Mouse (Mus musculus) heart, embryonic 14.5 days (tissue): ENCODE measurements around the gene Khdc3. TPM values are rescaled to one million over a fixed set of nuclear protein-coding genes. Genes with fewer than 3 reads are reported as not detected.

Experiments
- ATAC-seq: fragments of 200-750 bp; cut with Nextera tagmentation; 2 replicates; pipeline ENCODE4 v1.8.0; 2017; ENCODE audit warnings: low read depth, moderate TSS enrichment; ENCODE audit not compliant: insufficient number of reproducible peaks, insufficient read depth, low FRiP score
- H3K27ac ChIP-seq, 2 experiments: fragments of 200-500 bp in 1 of 2; fragments of 300-500 bp in 1 of 2; sonication (generic) in 1 of 2; replicated peaks in 1 of 2; 2 replicates each; pipeline ENCODE4 v1.5.1; 2012 to 2014; ENCODE audit warnings: low read depth in 2 of 2, low read length in 2 of 2, control low read depth in 1 of 2, mild to moderate bottlenecking in 1 of 2, mixed read lengths in 1 of 2; ENCODE audit not compliant: control insufficient read depth in 1 of 2, insufficient read depth in 1 of 2
- H3K27me3 ChIP-seq: fragments of 300-500 bp; sonication (generic); 2 replicates; pipeline ENCODE4 v1.6.1; 2014; ENCODE audit warnings: mild to moderate bottlenecking, low read length, control low read depth; ENCODE audit not compliant: control insufficient read depth, insufficient read depth
- H3K36me3 ChIP-seq: fragments of 300-500 bp; sonication (generic); 2 replicates; pipeline ENCODE4 v1.6.1; 2014; ENCODE audit warnings: mild to moderate bottlenecking, control low read depth, low read length, mixed read lengths; ENCODE audit not compliant: control insufficient read depth, insufficient read depth
- H3K4me1 ChIP-seq, 2 experiments: fragments of 200-500 bp in 1 of 2; fragments of 300-500 bp in 1 of 2; sonication (generic) in 1 of 2; 2 replicates each; pipeline ENCODE4 v1.6.1; 2012 to 2014; ENCODE audit warnings: low read length in 2 of 2, control low read depth in 1 of 2, mixed read lengths in 1 of 2; ENCODE audit not compliant: control insufficient read depth in 2 of 2, insufficient read depth in 2 of 2
- H3K4me2 ChIP-seq: fragments of 300-500 bp; sonication (generic); 2 replicates; pipeline ENCODE4 v1.6.1; 2014; ENCODE audit warnings: mild to moderate bottlenecking, low read length
- H3K4me3 ChIP-seq, 2 experiments: fragments of 200-500 bp in 1 of 2; fragments of 300-500 bp in 1 of 2; sonication (generic) in 1 of 2; 2 replicates each; pipeline ENCODE4 v1.5.1; 2012 to 2014; ENCODE audit warnings: low read length in 2 of 2, mild to moderate bottlenecking in 2 of 2, control low read depth in 1 of 2, low read depth in 1 of 2, moderate library complexity in 1 of 2; ENCODE audit not compliant: control insufficient read depth in 1 of 2, insufficient read depth in 1 of 2
- H3K9ac ChIP-seq: fragments of 300-500 bp; sonication (generic); 2 replicates; pipeline ENCODE4 v1.6.1; 2014; ENCODE audit warnings: mild to moderate bottlenecking, low read length
- H3K9me3 ChIP-seq: fragments of 300-500 bp; sonication (generic); 2 replicates; pipeline ENCODE4 v1.6.1; 2016; ENCODE audit warnings: low read length, control low read depth; ENCODE audit not compliant: control insufficient read depth
- WGBS: fragments of 180-500 bp; shearing (Covaris S2); extraction: QIAGEN DNeasy Blood & Tissue Kit; methylation state at CpG from one replicate; pipeline ENCODE4 v1.1.7; 2014; 5-methylcytosine and 5-hydroxymethylcytosine counted together
- polyA plus RNA-seq: library from polyadenylated mRNA; unstranded; fragments of >200 nt; fragmentation: Nextera tagmentation; extraction: Ambion mirVana; gene quantifications from 2 replicates; pipeline ENCODE4 v1.2.1, GENCODE M21; 2014

Gene Khdc3
- polyA plus RNA-seq, result not detected in 2 replicates

DNA sequence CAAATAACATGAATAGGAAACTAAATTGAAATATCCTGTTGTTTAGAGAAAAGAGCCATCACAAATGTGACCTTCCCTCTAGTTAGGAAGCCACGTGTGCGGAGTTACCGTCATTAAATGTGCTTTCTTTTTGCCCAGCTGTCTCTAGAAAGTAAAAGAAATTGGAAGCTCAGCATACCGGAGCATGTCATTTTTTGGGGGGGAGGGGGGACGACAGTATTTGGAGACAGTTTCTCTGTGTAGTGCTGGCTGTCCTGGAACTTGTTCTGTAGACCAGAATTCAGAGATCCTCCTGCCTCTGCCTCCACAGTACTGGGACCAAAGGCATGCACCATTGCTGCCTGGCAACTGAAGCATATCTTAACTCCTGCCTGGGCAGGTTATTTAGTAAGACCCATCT, at the start of gene Khdc3:
TSS of gene Khdc3 (plus strand) at position 301 of the 400 bp plus-strand sequence.
- H3K9me3 ChIP-seq, result no peaks in the 10 kb centered on the region
- no peak within 1 kb of the TSS for H3K4me2 ChIP-seq
- H3K27ac ChIP-seq, result no peak within 1 kb of the TSS
- no peaks in the 10 kb centered on the region for H3K36me3 ChIP-seq
- peaks cover 28% of the 10 kb centered on the region for H3K27me3 ChIP-seq
- peaks cover 0 to 5% of the 10 kb centered on the region in 2 experiments; a peak in 1 of 4 replicates for H3K4me1 ChIP-seq
- H3K9ac ChIP-seq, result no peak within 1 kb of the TSS
- no peak for ATAC-seq
- WGBS, result 83% methylated on average over 5 of the region's 5 CpGs
- H3K4me3 ChIP-seq, result no peak within 1 kb of the TSS

GRCm38 (mm10) chr9:73055441-73055911, 46.2 kb upstream of the Khdc3 start:
- no peak overlapping the region for H3K9ac ChIP-seq
- 56% methylated on average over 10 of the region's 10 CpGs for WGBS
- H3K27me3 ChIP-seq, result no peaks in the 10 kb centered on the region
- no peak overlapping the region for H3K4me2 ChIP-seq
- no peak overlapping the region for H3K27ac ChIP-seq
- no peaks in the 10 kb centered on the region for H3K36me3 ChIP-seq
- ATAC-seq, result no peak
- peaks cover 0 to 2% of the 10 kb centered on the region in 2 experiments; a peak in 2 of 4 replicates for H3K4me1 ChIP-seq
- H3K4me3 ChIP-seq, result no peak overlapping the region
- H3K9me3 ChIP-seq, result no peaks in the 10 kb centered on the region

- Histone ChIP-seq H3K4me2 (no peak overlapping the region), H3K9me3 (no peaks in the 10 kb centered on the region), H3K36me3 (no peaks in the 10 kb centered on the region), H3K4me1 (peaks cover 6 to 7% of the 10 kb centered on the region in 2 experiments), H3K27me3 (no peaks in the 10 kb centered on the region), H3K4me3 (no peak overlapping the region), H3K9ac (no peak overlapping the region), H3K27ac (no peak overlapping the region)
- 89% methylated on average over 4 of the region's 4 CpGs for whole genome bisulfite sequencing
- ATAC-seq, result no peak
Observed at GRCm38 (mm10) chr9:73059224-73059623, 42.4 kb upstream of the Khdc3 start.

DNA sequence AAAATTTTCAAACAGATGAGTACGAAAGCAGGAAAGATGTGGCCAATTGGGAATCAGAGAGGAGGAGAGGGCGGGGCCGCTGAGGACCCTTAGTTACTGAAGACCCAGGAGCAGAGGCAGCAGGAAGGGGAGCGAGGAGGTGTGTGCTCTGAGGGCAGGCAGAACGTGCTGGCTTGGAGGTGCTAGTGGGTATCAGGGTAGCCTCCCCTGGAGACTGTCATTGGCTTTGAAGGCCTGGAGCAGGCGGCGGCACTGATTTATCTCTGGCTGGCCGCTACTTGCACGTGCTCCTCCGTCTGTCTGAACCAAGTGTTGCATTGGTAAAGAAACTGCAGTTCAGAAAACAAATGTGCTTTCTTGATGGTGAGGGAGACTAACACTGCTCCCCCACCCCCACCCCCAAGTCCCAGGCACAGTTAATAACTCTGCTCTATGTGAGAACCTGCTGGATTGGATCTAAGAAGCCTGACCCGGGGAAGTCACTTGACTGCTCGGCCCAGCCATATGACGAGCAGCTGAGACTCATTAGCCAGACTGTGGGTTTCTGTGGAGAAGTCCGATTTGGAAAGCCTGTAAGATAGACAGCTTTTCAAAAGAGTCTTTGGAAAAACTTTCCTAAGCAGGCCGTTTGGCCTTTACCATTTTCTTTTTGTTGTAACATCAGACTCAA, 37.9 kb upstream of the Khdc3 start:
- Histone ChIP-seq H3K4me3 (no peak overlapping the region), H3K9me3 (no peaks in the 10 kb centered on the region), H3K27ac (no peak overlapping the region), H3K4me1 (peaks cover 13 to 19% of the 10 kb centered on the region in 2 experiments), H3K36me3 (no peaks in the 10 kb centered on the region), H3K9ac (peak overlapping the region; percentile 13; the same call in 1 of the 2 replicates), H3K4me2 (peak overlapping the region; percentile 59), H3K27me3 (no peaks in the 10 kb centered on the region)
- 20% methylated on average over 15 of the region's 15 CpGs for WGBS
- no peak for ATAC-seq

DNA sequence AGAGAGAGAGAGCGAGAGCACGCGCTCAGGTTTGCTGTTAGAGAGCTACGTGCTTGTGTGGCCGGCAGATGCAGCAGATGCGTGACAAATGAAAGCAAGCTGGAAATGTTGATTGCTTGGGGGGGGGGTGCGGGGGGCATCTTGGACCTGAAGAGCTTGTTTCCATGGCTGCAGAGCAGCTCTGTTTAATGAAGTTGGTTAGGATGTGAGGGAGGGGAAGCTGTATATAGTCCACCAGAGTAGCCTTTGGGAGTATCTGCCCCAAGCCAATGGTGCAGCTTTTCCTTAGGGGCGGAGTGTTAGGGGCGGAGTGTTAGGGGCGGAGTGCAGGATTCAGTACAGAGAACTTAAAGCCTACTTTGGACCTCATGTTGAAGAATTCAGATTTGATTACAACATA, 34.5 kb upstream of the Khdc3 start:
- 38% methylated on average over 10 of the region's 10 CpGs for WGBS
- Histone ChIP-seq H3K27me3 (no peaks in the 10 kb centered on the region), H3K4me1 (peaks cover 13 to 23% of the 10 kb centered on the region in 2 experiments), H3K9ac (no peak overlapping the region), H3K4me2 (peak overlapping the region; percentile 54), H3K4me3 (peak overlapping the region; percentile 6 to 21; a peak in 3 of 4 replicates), H3K36me3 (no peaks in the 10 kb centered on the region), H3K9me3 (no peaks in the 10 kb centered on the region), H3K27ac (no peak overlapping the region)
- ATAC-seq, result peak; percentile 31; the same call in 1 of the 2 replicates

- Histone ChIP-seq H3K9ac (peak overlapping the region; percentile 16; the same call in 1 of the 2 replicates), H3K4me1 (peaks cover 12 to 23% of the 10 kb centered on the region in 2 experiments), H3K4me2 (no peak overlapping the region), H3K27me3 (no peaks in the 10 kb centered on the region), H3K27ac (peak overlapping the region; percentile 17 to 41; a peak in 3 of 4 replicates), H3K9me3 (no peaks in the 10 kb centered on the region), H3K36me3 (no peaks in the 10 kb centered on the region), H3K4me3 (no peak overlapping the region)
- WGBS, result 24% methylated on average over 6 of the region's 6 CpGs
- peak; percentile 31; the same call in 1 of the 2 replicates for ATAC-seq
Observed at GRCm38 (mm10) chr9:73068230-73068679, 33.4 kb upstream of the Khdc3 start.

GRCm38 (mm10) chr9:73068688-73069087, 32.9 kb upstream of the Khdc3 start:
- 69% methylated on average over 6 of the region's 6 CpGs for WGBS
- no peak overlapping the region for H3K4me3 ChIP-seq
- H3K4me1 ChIP-seq, result peaks cover 10 to 20% of the 10 kb centered on the region in 2 experiments
- no peaks in the 10 kb centered on the region for H3K27me3 ChIP-seq
- no peak overlapping the region for H3K9ac ChIP-seq
- no peaks in the 10 kb centered on the region for H3K36me3 ChIP-seq
- ATAC-seq, result no peak
- no peak overlapping the region for H3K4me2 ChIP-seq
- H3K27ac ChIP-seq, result peak overlapping the region; percentile 9 to 41; a peak in 1 of 4 replicates
- no peaks in the 10 kb centered on the region for H3K9me3 ChIP-seq
